Mouse (Mus musculus) frontal cortex, postnatal 36 days (tissue): ENCODE data around the gene Asap2.
A peak's percentile ranks its signal among the peaks of the same experiment; 100 is the strongest.

ENCODE experiments used
- DNase-seq, 2 experiments: peaks; one replicate each; pipeline ENCODE4 v3.0.0; 2022; ENCODE audit warnings: low spot score in 2 of 2

The Asap2 gene

DNA sequence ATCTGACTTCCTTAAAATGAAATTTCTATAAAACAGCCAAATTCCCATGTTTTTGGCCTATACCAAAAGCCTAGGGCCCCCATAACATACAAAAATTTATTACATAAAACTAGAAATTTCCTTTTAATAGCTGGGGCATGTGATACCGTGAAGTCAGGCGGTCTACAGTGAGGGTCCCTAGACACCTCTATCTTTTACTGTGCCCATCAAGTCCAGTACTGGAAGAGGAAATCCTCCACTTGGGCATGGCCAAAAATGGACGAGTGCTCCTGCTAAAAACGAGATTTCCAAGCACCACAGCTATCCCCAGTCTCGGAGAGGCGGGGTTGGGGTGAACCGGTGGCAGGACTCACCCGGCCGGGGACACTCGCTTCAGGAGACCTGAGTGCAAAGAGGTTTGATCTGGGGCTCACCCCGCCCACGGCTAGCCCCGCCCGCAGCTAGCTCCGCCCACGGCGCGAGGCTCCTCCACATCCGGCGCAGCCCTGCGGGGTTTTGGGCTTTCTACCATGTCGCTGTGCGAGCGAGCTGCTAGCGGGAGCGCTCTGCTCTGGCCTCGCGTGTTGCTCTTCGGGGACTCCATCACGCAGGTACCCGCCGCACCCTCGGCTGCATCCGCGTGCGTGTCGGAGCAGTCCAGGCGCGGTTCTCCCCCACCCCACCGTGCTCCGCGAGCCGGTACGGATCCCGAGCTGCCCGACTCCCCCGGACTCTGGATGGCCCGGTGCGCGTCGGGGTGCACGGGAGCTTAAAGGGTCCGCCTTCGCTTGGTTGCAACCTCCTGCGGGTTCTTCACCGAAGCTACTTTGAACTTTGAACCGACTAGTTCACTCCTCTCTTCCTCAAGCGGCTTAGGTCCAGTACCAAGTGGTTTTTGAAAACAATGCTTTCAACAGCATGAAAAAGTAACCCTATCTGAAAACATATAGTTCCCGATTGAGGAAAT lies 325.9 kb downstream of the Asap2 start, which contains the start of gene Iah1:
Iah1 (plus strand) TSS at position 467 of the 946 bp plus-strand sequence.
- peak; percentile 78 to 80 for DNase-seq

DNA sequence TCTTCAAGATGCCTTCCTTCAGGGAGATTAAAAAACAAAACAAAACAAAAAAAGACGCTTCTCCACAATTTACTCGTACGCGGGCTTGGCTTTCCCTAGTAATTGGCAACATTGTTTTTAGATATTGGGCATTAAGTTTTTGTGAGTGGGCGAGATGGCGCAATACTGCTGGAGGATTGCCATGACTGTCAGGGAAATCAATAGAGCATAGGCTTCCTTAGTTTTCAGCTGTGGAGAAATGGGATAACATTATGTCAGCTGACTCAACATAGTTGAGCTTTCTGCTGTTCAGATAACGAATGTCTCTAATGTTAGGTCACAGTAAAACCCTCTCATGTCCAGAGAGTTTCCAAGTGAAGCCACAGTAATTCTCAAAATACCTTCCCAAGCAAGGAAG lies 326.6 kb downstream of the Asap2 start:
- DNase-seq = no peak

DNA sequence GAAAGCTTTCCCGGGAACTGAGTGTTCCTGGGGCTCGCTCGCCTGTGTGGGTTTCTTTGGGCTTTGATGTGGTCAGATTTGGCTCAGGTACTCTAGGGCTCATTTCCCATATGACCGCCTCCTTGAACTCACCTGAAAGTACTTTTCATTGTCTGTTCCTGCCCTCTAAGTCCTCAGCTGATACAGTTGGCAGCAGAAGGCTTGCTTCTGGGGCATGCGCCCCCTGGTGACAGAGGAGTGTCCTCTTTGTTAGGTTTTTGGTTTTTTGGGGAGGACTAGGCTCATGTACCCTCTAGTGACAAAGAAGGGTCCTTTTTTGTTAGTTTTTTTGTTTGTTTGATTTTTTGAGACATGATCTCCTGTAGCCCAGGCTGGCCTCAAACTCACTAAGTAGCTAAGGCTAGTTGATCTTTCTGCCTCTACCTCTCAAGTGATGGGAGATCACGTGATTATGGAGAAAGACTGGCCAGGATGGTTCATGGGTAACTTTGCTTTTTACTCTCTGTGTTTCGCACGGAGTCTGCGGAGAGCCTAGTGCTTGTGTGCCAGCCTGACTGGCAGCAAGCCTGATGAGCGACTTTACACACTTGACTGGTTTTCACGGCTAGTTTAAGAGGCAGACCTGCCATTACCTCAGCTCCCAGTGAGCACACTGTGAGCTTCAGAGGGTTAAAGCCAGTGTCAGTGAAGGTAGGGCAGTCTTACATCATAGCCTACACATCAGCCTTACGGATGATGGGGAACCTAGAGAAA lies 328.1 kb downstream of the Asap2 start:
- DNase-seq = peak; percentile 51 to 66
